Mouse (Mus musculus): ENCODE results near the gene Ddx39b.
A peak's percentile ranks its signal among the peaks of the same experiment; 100 is the strongest.

Ddx39b gene

GRCm38 (mm10) chr17:35244999-35245398, 3.5 kb downstream of the Ddx39b start:
- no peak for DNase-seq

GRCm38 (mm10) chr17:35245731-35246623, 4.4 kb downstream of the Ddx39b start:
- peak; percentile 54 to 58 for DNase-seq

- DNase-seq: no peak
Measured at GRCm38 (mm10) chr17:35247144-35247543, 5.6 kb downstream of the Ddx39b start.

GRCm38 (mm10) chr17:35248986-35249385, 7.4 kb downstream of the Ddx39b start:
- no peak for DNase-seq

- DNase-seq: no peak
Measured at GRCm38 (mm10) chr17:35249451-35250197, 8.1 kb downstream of the Ddx39b start.

GRCm38 (mm10) chr17:35250348-35251120, 9.0 kb downstream of the Ddx39b start:
- no peak for DNase-seq

- DNase-seq: no peak
Measured at GRCm38 (mm10) chr17:35251162-35251719, 9.7 kb downstream of the Ddx39b start.

- DNase-seq: no peak
Measured at GRCm38 (mm10) chr17:35251981-35252380, 10.4 kb downstream of the Ddx39b start.

- no peak for DNase-seq
Measured at GRCm38 (mm10) chr17:35252619-35253292, 11.2 kb downstream of the Ddx39b start.

- DNase-seq: no peak
Measured at GRCm38 (mm10) chr17:35253293-35254093, 11.9 kb downstream of the Ddx39b start.

- peak; percentile 86 to 88 for DNase-seq
Measured at GRCm38 (mm10) chr17:35254241-35255098, 12.9 kb downstream of the Ddx39b start.

- no peak for DNase-seq
Measured at GRCm38 (mm10) chr17:35255301-35255700, 13.8 kb downstream of the Ddx39b start.

- DNase-seq: no peak
Measured at GRCm38 (mm10) chr17:35255704-35256103, 14.2 kb downstream of the Ddx39b start.

GRCm38 (mm10) chr17:35257378-35257777, 15.8 kb downstream of the Ddx39b start:
- no peak for DNase-seq

- DNase-seq: peak; percentile 96 to 97
Measured at GRCm38 (mm10) chr17:35257824-35258491, 16.4 kb downstream of the Ddx39b start.

GRCm38 (mm10) chr17:35258492-35259478, 17.2 kb downstream of the Ddx39b start:
- DNase-seq: peak; percentile 91 to 95

GRCm38 (mm10) chr17:35259621-35260020, 18.1 kb downstream of the Ddx39b start:
- no peak for DNase-seq

GRCm38 (mm10) chr17:35261651-35262050, 20.1 kb downstream of the Ddx39b start:
- no peak for DNase-seq
